Mouse (Mus musculus) MEL (cell line): Measurements from ENCODE around the gene Fmn2. TPM values are rescaled to one million over a fixed set of nuclear protein-coding genes. Genes with fewer than 3 reads are reported as not detected.

Experiments used
- DNase-seq: peaks from one replicate; pipeline ENCODE4 v3.0.0; 2011; ENCODE audit warnings: low read depth, low spot score
- H3K27ac ChIP-seq: 2 replicates; pipeline ENCODE4 v1.5.1; 2012; ENCODE audit warnings: low read depth, mild to moderate bottlenecking, control low read depth, low read length, moderate library complexity; ENCODE audit not compliant: control insufficient read depth
- H3K27me3 ChIP-seq, 2 experiments: fragments of 150-350 bp in 1 of 2; sonication (generic) in 1 of 2; 2 replicates each; pipeline ENCODE4 v1.6.1; 2012; ENCODE audit warnings: low read length in 2 of 2, mild to moderate bottlenecking in 2 of 2, improper control_type of control experiment in 1 of 2, moderate library complexity in 1 of 2; ENCODE audit not compliant: insufficient read depth in 2 of 2, control insufficient read depth in 1 of 2
- H3K36me3 ChIP-seq, 2 experiments: 2 replicates each; pipeline ENCODE4 v1.6.1; 2012 to 2014; ENCODE audit warnings: low read length in 2 of 2, improper control_type of control experiment in 1 of 2, inconsistent platforms in 1 of 2, mild to moderate bottlenecking in 1 of 2; ENCODE audit not compliant: insufficient read depth in 2 of 2, control insufficient read depth in 1 of 2
- H3K4me1 ChIP-seq, 2 experiments: fragments of 150-350 bp in 1 of 2; sonication (generic) in 1 of 2; 2 replicates each; pipeline ENCODE4 v1.6.1; 2012; ENCODE audit warnings: low read length in 2 of 2, improper control_type of control experiment in 1 of 2, mild to moderate bottlenecking in 1 of 2; ENCODE audit not compliant: insufficient read depth in 2 of 2, control insufficient read depth in 1 of 2
- H3K4me3 ChIP-seq, 2 experiments: fragments of 150-350 bp in 1 of 2; sonication (generic) in 1 of 2; 2 replicates each; pipeline ENCODE4 v1.5.1; 2012; ENCODE audit warnings: low read depth in 2 of 2, low read length in 2 of 2, mild to moderate bottlenecking in 2 of 2, moderate library complexity in 2 of 2, control low read depth in 1 of 2, improper control_type of control experiment in 1 of 2; ENCODE audit not compliant: control insufficient read depth in 1 of 2, insufficient read depth in 1 of 2
- H3K79me2 ChIP-seq: 2 replicates; pipeline ENCODE4 v1.6.1; 2012; ENCODE audit warnings: mild to moderate bottlenecking, low read length, moderate library complexity; ENCODE audit not compliant: control insufficient read depth, poor library complexity, insufficient read depth
- H3K9ac ChIP-seq: 2 replicates; pipeline ENCODE4 v1.6.1; 2012; ENCODE audit warnings: low read depth, mild to moderate bottlenecking, control low read depth, low read length, moderate library complexity; ENCODE audit not compliant: control insufficient read depth, poor library complexity, severe bottlenecking
- H3K9me3 ChIP-seq: fragments of 150-350 bp; sonication (generic); replicated peaks from 2 replicates; pipeline ENCODE4 v1.6.1; 2012; ENCODE audit warnings: mild to moderate bottlenecking, low read length, improper control_type of control experiment, moderate library complexity; ENCODE audit not compliant: insufficient read depth
- CHD1 ChIP-seq: IDR thresholded peaks from 2 replicates; pipeline ENCODE4 v1.6.1; 2012; ENCODE audit warnings: low read depth, mild to moderate bottlenecking, inconsistent platforms, low read length, improper control_type of control experiment
- E2F4 ChIP-seq: IDR thresholded peaks from 2 replicates; pipeline ENCODE4 v1.6.1; 2011; ENCODE audit warnings: low read depth, low read length, improper control_type of control experiment, borderline replicate concordance
- EP300 ChIP-seq, 2 experiments: IDR thresholded peaks; 2 replicates each; pipeline ENCODE4 v1.6.1; 2011; ENCODE audit warnings: improper control_type of control experiment in 2 of 2, low read length in 2 of 2, low read depth in 1 of 2, mild to moderate bottlenecking in 1 of 2
- GABPA ChIP-seq: IDR thresholded peaks from 2 replicates; pipeline ENCODE4 v1.6.1; 2012; ENCODE audit warnings: low read depth, mild to moderate bottlenecking, inconsistent platforms, low read length, improper control_type of control experiment, moderate library complexity
- GATA1 ChIP-seq: IDR thresholded peaks from 2 replicates; pipeline ENCODE4 v1.6.1; 2011; ENCODE audit warnings: low read depth, low read length, improper control_type of control experiment
- MEF2A ChIP-seq: IDR thresholded peaks from 2 replicates; pipeline ENCODE4 v1.6.1; 2014; ENCODE audit warnings: low read depth, mild to moderate bottlenecking, inconsistent platforms, low read length, improper control_type of control experiment; ENCODE audit not compliant: poor library complexity, insufficient replicate concordance, severe bottlenecking; ENCODE audit errors: extremely low read depth
- NRF1 ChIP-seq: IDR thresholded peaks from 2 replicates; pipeline ENCODE4 v1.6.1; 2014; ENCODE audit warnings: low read depth, mild to moderate bottlenecking, inconsistent platforms, low read length, improper control_type of control experiment, moderate library complexity; ENCODE audit not compliant: poor library complexity, insufficient read depth, severe bottlenecking
- POLR2AphosphoS5 ChIP-seq: IDR thresholded peaks from 2 replicates; pipeline ENCODE4 v1.6.1; 2012; ENCODE audit warnings: low read depth, borderline replicate concordance, mild to moderate bottlenecking, inconsistent platforms, low read length, moderate library complexity, mixed read lengths
- RAD21 ChIP-seq: IDR thresholded peaks from 2 replicates; pipeline ENCODE4 v1.6.1; 2011; ENCODE audit warnings: mild to moderate bottlenecking, low read depth, low read length, improper control_type of control experiment
- SMC3 ChIP-seq: IDR thresholded peaks from 2 replicates; pipeline ENCODE4 v1.6.1; 2011; ENCODE audit warnings: low read depth, low read length, improper control_type of control experiment
- UBTF ChIP-seq: IDR thresholded peaks from 2 replicates; pipeline ENCODE4 v1.6.1; 2012; ENCODE audit warnings: low read depth, mild to moderate bottlenecking, inconsistent platforms, low read length, improper control_type of control experiment, moderate library complexity, borderline replicate concordance; ENCODE audit not compliant: insufficient read depth
- USF1 ChIP-seq: IDR thresholded peaks from 2 replicates; pipeline ENCODE4 v1.6.1; 2014; ENCODE audit warnings: low read depth, mild to moderate bottlenecking, inconsistent platforms, low read length, improper control_type of control experiment, moderate library complexity
- USF2 ChIP-seq, 2 experiments: IDR thresholded peaks; 2 replicates each; pipeline ENCODE4 v1.6.1; 2011 to 2012; ENCODE audit warnings: improper control_type of control experiment in 2 of 2, low read length in 2 of 2, borderline replicate concordance in 1 of 2, inconsistent platforms in 1 of 2, low read depth in 1 of 2, mild to moderate bottlenecking in 1 of 2; ENCODE audit not compliant: insufficient read depth in 1 of 2
- ZC3H11A ChIP-seq: IDR thresholded peaks from 2 replicates; pipeline ENCODE4 v1.6.1; 2012; ENCODE audit warnings: low read depth, mild to moderate bottlenecking, inconsistent platforms, low read length, improper control_type of control experiment
- ZMIZ1 ChIP-seq: IDR thresholded peaks from 2 replicates; pipeline ENCODE4 v1.6.1; 2012; ENCODE audit warnings: low read depth, mild to moderate bottlenecking, inconsistent platforms, low read length, improper control_type of control experiment, moderate library complexity
- polyA plus RNA-seq, 2 experiments: library from polyadenylated mRNA; stranded (reverse) in 1 of 2; unstranded in 1 of 2; fragments of >175 nt in 1 of 2; fragments of >200 nt in 1 of 2; gene quantifications; 2 replicates each; pipeline versions ENCODE4 v1.2.1 to v1.2.4; 2012; ENCODE audit warnings: low replicate concordance in 2 of 2, low read depth in 1 of 2; ENCODE audit not compliant: insufficient read length in 2 of 2, insufficient read depth in 1 of 2, missing spikeins in 1 of 2
- total RNA-seq: library from RNA; depleted of rRNA; stranded (reverse); fragments of 300-350 nt; gene quantifications from 2 replicates; pipeline ENCODE4 v1.2.3, GENCODE M21; 2012

Fmn2 gene
- total and polyA plus RNA-seq, 3 experiments = not detected

DNA sequence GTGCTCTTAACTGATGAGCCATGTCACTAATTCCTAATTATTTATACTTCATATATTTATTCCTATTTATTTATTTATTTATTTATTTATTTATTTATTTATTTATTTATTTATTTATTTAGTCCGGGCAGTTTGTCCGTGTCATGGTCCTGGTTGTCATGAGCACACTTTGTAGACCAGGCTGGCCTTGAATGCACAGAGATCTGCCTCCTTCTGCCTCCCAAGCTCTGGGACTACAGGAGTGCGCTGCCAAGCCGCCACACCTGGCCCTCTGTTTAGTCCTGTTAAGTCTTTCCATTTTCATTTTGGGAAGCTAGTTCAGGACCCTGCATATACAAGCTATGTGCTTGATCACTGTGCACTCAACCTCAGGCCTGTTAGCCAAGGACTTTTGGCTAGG, 134.7 kb downstream of the Fmn2 start:
- Histone ChIP-seq H3K79me2 (no peaks in the 10 kb centered on the region), H3K27ac (no peak overlapping the region), H3K9me3 (no peaks in the 10 kb centered on the region), H3K36me3 (no peaks in the 10 kb centered on the region), H3K9ac (no peak overlapping the region), H3K4me3 (no peak overlapping the region), H3K27me3 (no peaks in the 10 kb centered on the region), H3K4me1 (no peaks in the 10 kb centered on the region)
- DNase-seq = no peak
- TF ChIP-seq E2F4 (no peak), NRF1 (no peak), UBTF (no peak), SMC3 (no peak)

- Histone ChIP-seq H3K9me3 (no peaks in the 10 kb centered on the region), H3K36me3 (no peaks in the 10 kb centered on the region), H3K4me3 (no peak overlapping the region), H3K27me3 (no peaks in the 10 kb centered on the region), H3K79me2 (no peaks in the 10 kb centered on the region), H3K27ac (no peak overlapping the region), H3K9ac (no peak overlapping the region), H3K4me1 (no peaks in the 10 kb centered on the region)
- no peak for TF ChIP-seq GABPA
- TF ChIP-seq RAD21 = no peak
- TF ChIP-seq POLR2AphosphoS5 = no peak
- no peak for TF ChIP-seq NRF1
- TF ChIP-seq USF2 (IDR thresholded peaks at IDR 0.05; ENCODE audit: borderline replicate concordance in 1 of 2, insufficient read depth in 1 of 2, low read depth in 1 of 2, low read length in 2 of 2) = no peak
- DNase-seq = no peak
Measured at GRCm38 (mm10) chr1:174637564-174638085, 136.0 kb downstream of the Fmn2 start.

GRCm38 (mm10) chr1:174640901-174641300, 139.3 kb downstream of the Fmn2 start:
- TF ChIP-seq GATA1 (no peak), EP300 (IDR thresholded peaks at IDR 0.05; ENCODE audit: low read depth in 1 of 2, low read length in 2 of 2) (no peak), ZC3H11A (no peak), CHD1 (no peak), ZMIZ1 (no peak), USF1 (no peak), MEF2A (no peak)
- TF ChIP-seq, all 39 proteins: peak for 0
- H3K9me3 ChIP-seq = no peaks in the 10 kb centered on the region
- no peaks in the 10 kb centered on the region for H3K4me1 ChIP-seq
- no peak overlapping the region for H3K9ac ChIP-seq
- no peaks in the 10 kb centered on the region for H3K36me3 ChIP-seq
- no peak for DNase-seq
- H3K4me3 ChIP-seq = no peak overlapping the region
- no peaks in the 10 kb centered on the region for H3K79me2 ChIP-seq
- H3K27ac ChIP-seq = no peak overlapping the region
- H3K27me3 ChIP-seq = no peaks in the 10 kb centered on the region
